Mouse (Mus musculus): ENCODE measurements at regions not wholly inside any gene's neighbourhood (a gene's known extent, or its start where the extent isn't known, plus 50 kb on each side); places are given as distances from the start of the nearest gene placed in this dataset.
"Not testable (repeated sequence)": the region's sequence is repeated elsewhere in the genome, so short reads cannot be mapped to it uniquely, and the experiment has no call there.

DNA sequence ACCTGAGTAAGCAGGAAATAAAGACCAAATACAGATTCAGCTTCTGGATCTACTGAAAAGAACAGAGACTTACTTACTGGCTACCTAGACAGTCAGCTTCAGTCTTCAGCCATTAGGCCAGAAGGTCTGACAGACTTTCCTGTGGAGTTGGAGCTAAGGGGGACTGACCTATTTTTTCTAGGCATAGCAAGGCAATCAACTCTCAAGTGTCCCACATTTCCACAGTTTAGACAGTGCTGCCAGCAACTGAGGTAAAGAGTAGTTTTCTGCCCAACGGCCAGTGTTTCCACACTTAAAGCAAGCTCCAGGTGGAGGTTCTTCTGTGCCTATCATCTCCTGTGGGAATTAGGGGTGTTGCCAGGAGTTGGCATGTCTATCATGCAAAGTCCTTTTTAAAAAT is 111.3 kb upstream of the Ppp6c start:
- Histone ChIP-seq H3K9ac (ENCODE audit: low read depth, low read length) (no peak overlapping the region), H3K4me2 (ENCODE audit: low read depth, low read length) (no peak overlapping the region), H3K27ac (replicated peaks; ENCODE audit: low read depth, low read length) (no peak overlapping the region), H3K9me3 (ENCODE audit: control insufficient read depth, low read length) (no peaks in the 10 kb centered on the region), H3K4me3 (ENCODE audit: low read depth, low read length) (no peak overlapping the region), H3K36me3 (ENCODE audit: control insufficient read depth, insufficient read depth, low read length) (no peaks in the 10 kb centered on the region), H3K4me1 (ENCODE audit: control insufficient read depth, insufficient read depth, low read length) (no peaks in the 10 kb centered on the region), H3K27me3 (replicated peaks; ENCODE audit: control insufficient read depth, insufficient read depth, low read length) (no peaks in the 10 kb centered on the region)
- WGBS, result 84% methylated on average over 1 of the region's 1 CpGs
- no peak for ATAC-seq (ENCODE audit: low read depth)
- DNase-seq (ENCODE audit: low spot score), result no peak

DNA sequence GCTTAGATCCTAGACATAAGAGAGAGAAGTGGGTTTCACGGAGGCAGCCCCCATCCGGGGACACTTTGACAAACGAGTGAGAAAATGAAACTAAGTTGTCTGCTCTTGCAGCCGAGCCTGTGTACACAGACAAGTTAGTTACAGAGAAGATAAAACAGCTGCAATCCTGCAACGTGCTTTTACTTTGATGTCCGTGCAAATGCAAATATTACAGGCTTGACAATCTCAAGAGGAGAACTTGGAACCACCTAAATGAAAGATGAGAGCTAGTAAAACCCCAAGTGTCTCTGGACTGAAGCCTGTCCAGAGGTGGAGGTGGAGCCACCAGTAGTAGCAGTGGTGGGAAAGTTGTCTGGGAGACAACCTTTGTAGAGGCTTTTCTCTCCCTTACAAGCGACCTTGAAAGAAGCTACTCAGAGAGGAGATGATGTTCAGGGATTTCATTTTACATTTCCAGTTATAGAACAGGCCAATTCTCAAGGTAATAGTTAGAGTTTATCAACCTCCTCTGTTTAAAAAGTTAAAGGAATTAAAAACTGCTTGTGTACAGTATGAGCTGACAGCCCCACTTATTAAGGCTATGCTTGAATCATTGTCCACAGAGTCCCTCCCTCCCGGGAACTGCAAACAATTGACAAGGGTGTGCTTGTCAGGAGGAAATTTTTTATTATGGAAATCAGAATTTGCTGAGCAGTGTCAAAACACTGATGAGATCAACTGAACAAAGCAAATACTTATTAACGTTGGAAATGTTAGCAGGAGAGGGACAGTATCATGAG is 99.7 kb upstream of the Ppp6c start:
- 57% methylated on average over 9 of the region's 9 CpGs for WGBS
- Histone ChIP-seq H3K9me3 (ENCODE audit: control insufficient read depth, low read length) (no peaks in the 10 kb centered on the region), H3K27me3 (replicated peaks; ENCODE audit: control insufficient read depth, insufficient read depth, low read length) (no peaks in the 10 kb centered on the region), H3K36me3 (ENCODE audit: control insufficient read depth, insufficient read depth, low read length) (no peaks in the 10 kb centered on the region), H3K4me2 (ENCODE audit: low read depth, low read length) (no peak overlapping the region; the same call in 1 of the 2 replicates), H3K4me1 (ENCODE audit: control insufficient read depth, insufficient read depth, low read length) (no peaks in the 10 kb centered on the region), H3K9ac (ENCODE audit: low read depth, low read length) (no peak overlapping the region), H3K27ac (replicated peaks; ENCODE audit: low read depth, low read length) (no peak overlapping the region), H3K4me3 (ENCODE audit: low read depth, low read length) (no peak overlapping the region)
- no peak for ATAC-seq (ENCODE audit: low read depth)
- no peak for DNase-seq (ENCODE audit: low spot score)

DNA sequence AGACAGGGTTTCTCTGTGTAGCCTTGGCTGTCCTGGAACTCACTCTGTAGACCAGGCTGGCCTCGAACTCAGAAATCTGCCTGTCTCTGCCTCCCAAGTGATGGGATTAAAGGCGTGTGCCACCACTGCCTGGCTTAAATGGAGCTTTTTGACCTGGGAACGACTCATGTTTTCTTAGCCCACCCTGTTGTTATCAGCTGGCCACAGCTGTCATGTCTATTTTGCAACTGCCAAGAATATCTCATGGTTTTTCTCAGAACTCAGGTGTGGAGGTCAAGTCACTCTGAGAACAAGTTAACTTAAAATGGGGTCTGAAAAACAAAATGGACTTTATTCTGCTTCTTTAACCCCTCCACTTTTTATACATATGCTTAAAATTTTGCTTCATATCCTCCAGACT is 98.9 kb upstream of the Ppp6c start:
- H3K4me2 ChIP-seq (ENCODE audit: low read depth, low read length); ATAC-seq (ENCODE audit: low read depth); H3K9me3 ChIP-seq (ENCODE audit: control insufficient read depth, low read length); H3K36me3 ChIP-seq (ENCODE audit: control insufficient read depth, insufficient read depth, low read length); H3K9ac ChIP-seq (ENCODE audit: low read depth, low read length); H3K4me3 ChIP-seq (ENCODE audit: low read depth, low read length); H3K27me3 ChIP-seq (replicated peaks; ENCODE audit: control insufficient read depth, insufficient read depth, low read length); H3K27ac ChIP-seq (replicated peaks; ENCODE audit: low read depth, low read length); DNase-seq (ENCODE audit: low spot score); H3K4me1 ChIP-seq (ENCODE audit: control insufficient read depth, insufficient read depth, low read length): not testable (repeated sequence)
- 67% methylated on average over 3 of the region's 3 CpGs for WGBS

DNA sequence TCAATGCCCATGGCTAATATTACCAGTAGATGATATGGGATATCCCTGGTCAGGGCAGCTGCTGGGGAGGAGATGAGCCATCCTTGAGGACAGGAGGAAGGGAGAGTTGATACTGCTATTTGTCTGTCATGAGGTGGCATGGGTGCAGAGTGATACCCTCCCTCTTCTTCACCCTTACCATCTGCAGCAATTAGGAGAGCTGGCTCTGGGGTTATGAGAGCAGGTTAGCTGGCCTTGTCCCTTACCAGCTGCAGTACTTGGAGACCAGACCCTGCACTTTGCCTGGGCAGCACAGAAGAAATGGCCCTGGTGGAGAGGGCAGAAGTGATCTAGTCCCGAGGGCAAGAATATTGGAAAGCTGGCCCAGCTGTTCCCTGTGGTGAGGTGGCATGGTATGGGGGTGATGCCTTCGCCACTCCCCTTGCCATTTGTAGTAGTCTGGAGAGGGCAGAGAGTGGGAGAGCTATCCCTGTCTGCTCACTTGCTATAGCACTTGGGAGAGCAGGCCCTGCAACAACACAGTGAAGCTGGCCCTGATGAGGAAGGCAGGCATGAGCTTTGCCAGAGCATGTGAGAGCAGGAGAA is 73.6 kb upstream of the Ppp6c start:
- no peak for DNase-seq (ENCODE audit: low spot score)
- H3K36me3 ChIP-seq (ENCODE audit: control insufficient read depth, insufficient read depth, low read length), result no peaks in the 10 kb centered on the region
- H3K27ac ChIP-seq (replicated peaks; ENCODE audit: low read depth, low read length), result no peak overlapping the region
- H3K4me2 ChIP-seq (ENCODE audit: low read depth, low read length), result no peak overlapping the region
- H3K4me3 ChIP-seq (ENCODE audit: low read depth, low read length), result no peak overlapping the region
- no peaks in the 10 kb centered on the region for H3K4me1 ChIP-seq (ENCODE audit: control insufficient read depth, insufficient read depth, low read length)
- ATAC-seq (ENCODE audit: low read depth), result no peak
- WGBS, result 89% methylated on average over 2 of the region's 2 CpGs
- H3K27me3 ChIP-seq (replicated peaks; ENCODE audit: control insufficient read depth, insufficient read depth, low read length), result no peaks in the 10 kb centered on the region
- H3K9ac ChIP-seq (ENCODE audit: low read depth, low read length), result no peak overlapping the region
- no peaks in the 10 kb centered on the region for H3K9me3 ChIP-seq (ENCODE audit: control insufficient read depth, low read length)

DNA sequence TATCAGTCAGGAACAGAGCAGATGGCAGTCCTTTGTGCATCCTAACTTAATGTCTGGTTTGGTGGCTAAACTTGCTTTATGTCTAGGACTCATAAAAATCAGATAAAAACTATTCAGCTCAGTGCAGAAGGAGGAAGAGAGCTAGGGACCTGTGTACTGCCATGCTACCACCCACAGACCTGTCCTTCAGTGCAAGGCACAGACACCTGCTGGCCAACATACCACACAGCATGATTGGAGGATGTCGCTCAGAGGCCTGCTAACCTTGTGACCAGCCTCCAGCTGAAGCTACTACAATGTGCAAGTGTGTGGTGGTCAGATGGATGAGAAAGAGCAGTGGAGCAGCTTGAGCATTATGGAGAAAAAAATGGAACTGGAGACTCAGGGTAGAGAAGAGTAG is 73.0 kb upstream of the Ppp6c start:
- Histone ChIP-seq H3K4me1 (ENCODE audit: control insufficient read depth, insufficient read depth, low read length) (no peaks in the 10 kb centered on the region), H3K4me3 (ENCODE audit: low read depth, low read length) (no peak overlapping the region), H3K4me2 (ENCODE audit: low read depth, low read length) (no peak overlapping the region), H3K9me3 (ENCODE audit: control insufficient read depth, low read length) (no peaks in the 10 kb centered on the region), H3K27ac (replicated peaks; ENCODE audit: low read depth, low read length) (no peak overlapping the region), H3K27me3 (replicated peaks; ENCODE audit: control insufficient read depth, insufficient read depth, low read length) (no peaks in the 10 kb centered on the region), H3K9ac (ENCODE audit: low read depth, low read length) (no peak overlapping the region), H3K36me3 (ENCODE audit: control insufficient read depth, insufficient read depth, low read length) (no peaks in the 10 kb centered on the region)
- ATAC-seq (ENCODE audit: low read depth) (no peak), DNase-seq (ENCODE audit: low spot score) (no peak)
- WGBS, result 72% methylated on average over 1 of the region's 1 CpGs

DNA sequence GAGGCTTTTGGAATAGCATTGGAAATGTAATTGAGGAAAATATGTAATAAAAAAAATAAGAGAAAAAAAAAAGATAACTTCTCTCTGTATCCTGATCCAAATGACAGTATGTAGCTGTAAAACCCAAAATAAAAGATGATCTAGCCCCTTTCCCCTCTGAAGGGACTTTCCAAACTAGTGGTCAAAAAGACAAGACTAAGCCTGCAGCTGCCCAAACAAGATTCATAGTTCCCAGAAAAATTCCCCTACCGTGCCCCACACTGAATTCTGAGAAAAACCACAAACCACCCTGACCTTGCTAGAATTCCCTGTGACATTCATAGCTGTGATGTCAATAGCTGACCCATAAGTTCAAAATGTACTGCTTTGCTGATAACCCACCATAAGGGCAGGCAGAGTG is 69.2 kb upstream of the Ppp6c start:
- Histone ChIP-seq H3K27me3 (replicated peaks; ENCODE audit: control insufficient read depth, insufficient read depth, low read length) (no peaks in the 10 kb centered on the region), H3K4me3 (ENCODE audit: low read depth, low read length) (no peak overlapping the region), H3K36me3 (ENCODE audit: control insufficient read depth, insufficient read depth, low read length) (no peaks in the 10 kb centered on the region), H3K9me3 (ENCODE audit: control insufficient read depth, low read length) (no peaks in the 10 kb centered on the region), H3K4me2 (ENCODE audit: low read depth, low read length) (no peak overlapping the region), H3K9ac (ENCODE audit: low read depth, low read length) (no peak overlapping the region), H3K27ac (replicated peaks; ENCODE audit: low read depth, low read length) (no peak overlapping the region), H3K4me1 (ENCODE audit: control insufficient read depth, insufficient read depth, low read length) (no peaks in the 10 kb centered on the region)
- DNase-seq (ENCODE audit: low spot score), result no peak
- WGBS, result 88% methylated on average over 1 of the region's 1 CpGs
- ATAC-seq (ENCODE audit: low read depth), result no peak

DNA sequence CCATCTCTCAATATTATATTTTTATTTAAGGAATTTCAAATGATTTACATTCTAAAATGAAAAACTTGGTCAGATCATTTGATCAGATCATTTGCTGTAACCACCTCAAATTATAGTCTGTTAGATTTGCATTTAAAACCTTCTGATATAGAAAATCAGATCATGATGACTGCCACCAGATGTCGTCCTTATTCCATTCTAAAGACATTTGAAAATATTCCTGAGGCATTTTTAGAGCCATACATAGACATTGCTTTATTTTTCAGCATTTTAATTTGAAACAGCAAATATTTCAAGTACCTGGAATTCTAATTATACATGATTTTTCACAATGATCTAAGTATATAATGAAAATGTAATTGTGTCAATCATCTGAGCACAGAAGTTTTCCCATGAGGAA is 52.0 kb upstream of the Ppp6c start:
- WGBS, result 48% methylated on average over 1 of the region's 1 CpGs
- no peak overlapping the region for H3K4me2 ChIP-seq (ENCODE audit: low read depth, low read length)
- H3K27me3 ChIP-seq (replicated peaks; ENCODE audit: control insufficient read depth, insufficient read depth, low read length), result no peaks in the 10 kb centered on the region
- no peak overlapping the region for H3K27ac ChIP-seq (replicated peaks; ENCODE audit: low read depth, low read length)
- H3K9me3 ChIP-seq (ENCODE audit: control insufficient read depth, low read length), result no peaks in the 10 kb centered on the region
- no peaks in the 10 kb centered on the region for H3K4me1 ChIP-seq (ENCODE audit: control insufficient read depth, insufficient read depth, low read length)
- no peak overlapping the region for H3K9ac ChIP-seq (ENCODE audit: low read depth, low read length)
- ATAC-seq (ENCODE audit: low read depth) (no peak), DNase-seq (ENCODE audit: low spot score) (no peak)
- no peaks in the 10 kb centered on the region for H3K36me3 ChIP-seq (ENCODE audit: control insufficient read depth, insufficient read depth, low read length)
- no peak overlapping the region for H3K4me3 ChIP-seq (ENCODE audit: low read depth, low read length)
